Mouse (Mus musculus) neural tube, embryonic 13.5 days (tissue): Measurements from ENCODE around the gene H2-Q1. TPM values are rescaled to one million over a fixed set of nuclear protein-coding genes. Genes with fewer than 3 reads are reported as not detected.
"Not testable (repeated sequence)": the region's sequence is repeated elsewhere in the genome, so short reads cannot be mapped to it uniquely, and the experiment has no call there.

Experiments
- ATAC-seq: fragments of 200-750 bp; cut with Nextera tagmentation; 2 replicates; pipeline ENCODE4 v1.8.0; 2017; ENCODE audit warnings: low read depth, mild to moderate bottlenecking, moderate TSS enrichment, moderate library complexity
- H3K27ac ChIP-seq: fragments of 300-500 bp; sonication (generic); replicated peaks from 2 replicates; pipeline ENCODE4 v1.5.1; 2015; ENCODE audit warnings: moderate library complexity, mild to moderate bottlenecking, inconsistent platforms
- H3K27me3 ChIP-seq: fragments of 300-500 bp; sonication (generic); 2 replicates; pipeline ENCODE4 v1.6.1; 2015; ENCODE audit warnings: mild to moderate bottlenecking, inconsistent platforms
- H3K36me3 ChIP-seq: fragments of 300-500 bp; sonication (generic); 2 replicates; pipeline ENCODE4 v1.6.1; 2015; ENCODE audit warnings: mild to moderate bottlenecking, inconsistent platforms
- H3K4me1 ChIP-seq: fragments of 300-500 bp; sonication (generic); replicated peaks from 2 replicates; pipeline ENCODE4 v1.6.1; 2015; ENCODE audit warnings: inconsistent platforms
- H3K4me2 ChIP-seq: fragments of 300-500 bp; sonication (generic); 2 replicates; pipeline ENCODE4 v1.6.1; 2015; ENCODE audit warnings: inconsistent platforms, mild to moderate bottlenecking, moderate library complexity
- H3K4me3 ChIP-seq: fragments of 300-500 bp; sonication (generic); 2 replicates; pipeline ENCODE4 v1.5.1; 2015; ENCODE audit warnings: mild to moderate bottlenecking, inconsistent platforms
- H3K9ac ChIP-seq: fragments of 300-500 bp; sonication (generic); 2 replicates; pipeline ENCODE4 v1.6.1; 2015; ENCODE audit warnings: moderate library complexity, mild to moderate bottlenecking, inconsistent platforms
- H3K9me3 ChIP-seq: fragments of 300-500 bp; sonication (generic); 2 replicates; pipeline ENCODE4 v1.6.1; 2016; ENCODE audit warnings: inconsistent platforms
- WGBS: fragments of 180-500 bp; shearing (Covaris S2); methylation state at CpG from one replicate; pipeline ENCODE4 v1.1.7; 2015; 5-methylcytosine and 5-hydroxymethylcytosine counted together
- polyA plus RNA-seq: library from polyadenylated mRNA; unstranded; fragments of >200 nt; fragmentation: Nextera tagmentation; extraction: Ambion mirVana; gene quantifications from 2 replicates; pipeline ENCODE4 v1.2.1, GENCODE M21; 2015

Gene H2-Q1
- polyA plus RNA-seq, 1 experiment from 2014 or later: 0.22 TPM

- not testable (repeated sequence) for H3K9me3 ChIP-seq, H3K9ac ChIP-seq, H3K4me2 ChIP-seq, H3K36me3 ChIP-seq, H3K4me1 ChIP-seq, H3K4me3 ChIP-seq, H3K27ac ChIP-seq, ATAC-seq
- 76% methylated on average over 6 of the region's 6 CpGs for WGBS
- H3K27me3 ChIP-seq: peaks cover 14% of the 10 kb centered on the region
Measured at GRCm38 (mm10) chr17:35353275-35353674, 33.1 kb downstream of the H2-Q1 start.

- Histone ChIP-seq H3K36me3 (no peaks in the 10 kb centered on the region), H3K4me1 (peaks cover 4% of the 10 kb centered on the region), H3K4me2 (no peak overlapping the region), H3K4me3 (no peak overlapping the region), H3K27ac (no peak overlapping the region), H3K9ac (no peak overlapping the region), H3K9me3 (no peaks in the 10 kb centered on the region), H3K27me3 (peaks cover 22% of the 10 kb centered on the region)
- ATAC-seq: no peak
- 80% methylated on average over 2 of the region's 2 CpGs for WGBS
Measured at GRCm38 (mm10) chr17:35354071-35354470, 33.9 kb downstream of the H2-Q1 start.

- Histone ChIP-seq H3K9me3 (no peaks in the 10 kb centered on the region), H3K9ac (no peak overlapping the region), H3K4me1 (peaks cover 9% of the 10 kb centered on the region), H3K4me2 (no peak overlapping the region), H3K27me3 (peaks cover 31% of the 10 kb centered on the region), H3K36me3 (no peaks in the 10 kb centered on the region), H3K4me3 (no peak overlapping the region), H3K27ac (no peak overlapping the region)
- no peak for ATAC-seq
- 37% methylated on average over 1 of the region's 1 CpGs for WGBS
Measured at GRCm38 (mm10) chr17:35357086-35357485, 36.9 kb downstream of the H2-Q1 start.

GRCm38 (mm10) chr17:35358763-35359469 is 38.7 kb downstream of the H2-Q1 start:
- no peak for ATAC-seq
- 9% methylated on average over 37 of the region's 38 CpGs for WGBS
- peak overlapping the region; percentile 62 for H3K4me2 ChIP-seq

GRCm38 (mm10) chr17:35359470-35359862 is 39.3 kb downstream of the H2-Q1 start:
- WGBS: 17% methylated on average over 21 of the region's 21 CpGs
- Histone ChIP-seq H3K4me2 (peak overlapping the region; percentile 62), H3K27ac (no peak overlapping the region), H3K36me3 (no peaks in the 10 kb centered on the region), H3K9me3 (peaks cover 6% of the 10 kb centered on the region; the same call in 1 of the 2 replicates), H3K4me3 (peak overlapping the region; percentile 34), H3K27me3 (peaks cover 31% of the 10 kb centered on the region), H3K4me1 (peaks cover 9% of the 10 kb centered on the region), H3K9ac (peak overlapping the region; percentile 62)
- no peak for ATAC-seq

More at GRCm38 (mm10) chr17:35358763-35359469, 38.7 kb downstream of the H2-Q1 start:
- peaks cover 6% of the 10 kb centered on the region; the same call in 1 of the 2 replicates for H3K9me3 ChIP-seq
- H3K9ac ChIP-seq: peak overlapping the region; percentile 62
- peaks cover 9% of the 10 kb centered on the region for H3K4me1 ChIP-seq
- H3K36me3 ChIP-seq: no peaks in the 10 kb centered on the region
- H3K27me3 ChIP-seq: peaks cover 31% of the 10 kb centered on the region
- peak overlapping the region; percentile 34 for H3K4me3 ChIP-seq
- H3K27ac ChIP-seq: no peak overlapping the region

Other genes starting within 250 kb of the H2-Q1 start
- gene Ly6g6e, start 243.5 kb upstream of the H2-Q1 start, polyA plus RNA-seq: 0.46 and 0.55 TPM in 2 replicates
- 0.95 and 1.8 TPM in 2 replicates for gene Ly6g6d, start 242.3 kb upstream of the H2-Q1 start, polyA plus RNA-seq
- gene Ly6g6f, start 234.8 kb upstream of the H2-Q1 start, polyA plus RNA-seq: 0.44 and 0.68 TPM in 2 replicates
- 98.2 and 104 TPM in 2 replicates for gene Abhd16a, start 231.1 kb upstream of the H2-Q1 start, polyA plus RNA-seq
- gene Ly6g5c, start 212.1 kb upstream of the H2-Q1 start, polyA plus RNA-seq: not detected in 2 replicates
- gene Ly6g5b, start 205.0 kb upstream of the H2-Q1 start, polyA plus RNA-seq: 1.4 and 1.7 TPM in 2 replicates
- 20.9 and 25.5 TPM in 2 replicates for gene Gpank1, start 198.9 kb upstream of the H2-Q1 start, polyA plus RNA-seq
- 333 and 339 TPM in 2 replicates for gene Csnk2b, start 198.4 kb upstream of the H2-Q1 start, polyA plus RNA-seq
- 8.9 and 10.6 TPM in 2 replicates for gene D17H6S53E, start 194.0 kb upstream of the H2-Q1 start, polyA plus RNA-seq
- 0.61 and 0.77 TPM in 2 replicates for gene Apom, start 188.4 kb upstream of the H2-Q1 start, polyA plus RNA-seq
- 67.1 and 75.0 TPM in 2 replicates for gene Bag6, start 185.2 kb upstream of the H2-Q1 start, polyA plus RNA-seq
- 178 and 185 TPM in 2 replicates for gene Prrc2a, start 155.5 kb upstream of the H2-Q1 start, polyA plus RNA-seq
- 11.4 and 12.7 TPM in 2 replicates for gene Aif1, start 144.3 kb upstream of the H2-Q1 start, polyA plus RNA-seq
- gene Lst1, start 132.0 kb upstream of the H2-Q1 start, polyA plus RNA-seq: 7.8 and 8.9 TPM in 2 replicates
- gene Ltb, start 126.0 kb upstream of the H2-Q1 start, polyA plus RNA-seq: 0.22 and 0.58 TPM in 2 replicates
- 0.13 TPM in 1 of 2 replicates, not detected in the other for gene Tnf, start 118.4 kb upstream of the H2-Q1 start, polyA plus RNA-seq
- gene Lta, start 115.1 kb upstream of the H2-Q1 start, polyA plus RNA-seq: 0.42 TPM in 1 of 2 replicates, not detected in the other
- gene Gm16181, start 99.6 kb upstream of the H2-Q1 start, polyA plus RNA-seq: 0.56 TPM in 1 of 2 replicates, not detected in the other
- 58.9 and 66.1 TPM in 2 replicates for gene Atp6v1g2, start 86.7 kb upstream of the H2-Q1 start, polyA plus RNA-seq
- 9.5 and 10.8 TPM in 2 replicates for gene Nfkbil1, start 84.6 kb upstream of the H2-Q1 start, polyA plus RNA-seq
- gene Ddx39b, start 78.7 kb upstream of the H2-Q1 start, polyA plus RNA-seq: 385 and 402 TPM in 2 replicates
- gene H2-D1, start 57.7 kb upstream of the H2-Q1 start, polyA plus RNA-seq: 70.5 and 79.1 TPM in 2 replicates
- 0.50 and 0.60 TPM in 2 replicates for gene H2-Q2, start 21.8 kb downstream of the H2-Q1 start, polyA plus RNA-seq
- 1.0 and 1.4 TPM in 2 replicates for gene H2-Q4, start 59.2 kb downstream of the H2-Q1 start, polyA plus RNA-seq
- 0.37 and 0.42 TPM in 2 replicates for gene H2-Q6, start 104.4 kb downstream of the H2-Q1 start, polyA plus RNA-seq
- gene H2-Q7, start 118.8 kb downstream of the H2-Q1 start, polyA plus RNA-seq: 3.4 and 4.0 TPM in 2 replicates
- not detected in 2 replicates for gene H2-Q10, start 149.7 kb downstream of the H2-Q1 start, polyA plus RNA-seq
- gene Pou5f1, start 185.6 kb downstream of the H2-Q1 start, polyA plus RNA-seq: not detected in 2 replicates
- 14.4 and 15.6 TPM in 2 replicates for gene Tcf19, start 196.4 kb downstream of the H2-Q1 start, polyA plus RNA-seq
- 6.4 and 7.4 TPM in 2 replicates for gene Cchcr1, start 196.7 kb downstream of the H2-Q1 start, polyA plus RNA-seq
- gene Psors1c2, start 212.8 kb downstream of the H2-Q1 start, polyA plus RNA-seq: 0.47 and 0.99 TPM in 2 replicates
- gene Cdsn, start 231.7 kb downstream of the H2-Q1 start, polyA plus RNA-seq: not detected in 2 replicates
- gene 2300002M23Rik, start 247.0 kb downstream of the H2-Q1 start, polyA plus RNA-seq: not detected in 2 replicates